Mouse (Mus musculus): Measurements from ENCODE around the gene Arpc5.
"Not testable (repeated sequence)": the region's sequence is repeated elsewhere in the genome, so short reads cannot be mapped to it uniquely, and the experiment has no call there.

Gene Arpc5

GRCm38 (mm10) chr1:152766032-152766772 lies at the start of gene Arpc5, which contains the start of gene Rgl1:
Gene Arpc5 (plus strand): TSS chr1:152766542.
Gene Rgl1 (minus strand): TSS chr1:152766351.
- peak; percentile 96 to 98 for DNase-seq

GRCm38 (mm10) chr1:152717329-152717728 lies 49.0 kb upstream of the Arpc5 start:
- no peak for DNase-seq

DNA sequence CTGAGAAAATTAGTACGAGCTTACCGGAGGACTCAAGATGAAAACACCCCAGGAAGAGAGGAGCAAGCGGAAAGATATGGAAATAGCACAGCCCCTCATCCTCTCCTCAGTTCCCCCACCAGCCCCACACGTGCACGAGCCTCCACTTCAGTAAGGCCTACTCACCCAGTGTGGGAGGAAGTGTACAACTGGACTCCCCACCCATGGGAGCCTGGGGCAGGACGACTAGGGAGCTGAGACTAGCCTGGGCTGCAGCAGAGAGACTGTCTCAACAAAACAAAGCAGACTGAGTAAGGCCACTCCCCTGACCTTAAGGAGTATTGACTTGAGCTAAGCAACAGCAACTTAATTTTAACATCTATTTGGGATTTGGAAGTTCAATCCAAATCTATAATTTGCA lies 48.1 kb upstream of the Arpc5 start:
- no peak for DNase-seq

DNA sequence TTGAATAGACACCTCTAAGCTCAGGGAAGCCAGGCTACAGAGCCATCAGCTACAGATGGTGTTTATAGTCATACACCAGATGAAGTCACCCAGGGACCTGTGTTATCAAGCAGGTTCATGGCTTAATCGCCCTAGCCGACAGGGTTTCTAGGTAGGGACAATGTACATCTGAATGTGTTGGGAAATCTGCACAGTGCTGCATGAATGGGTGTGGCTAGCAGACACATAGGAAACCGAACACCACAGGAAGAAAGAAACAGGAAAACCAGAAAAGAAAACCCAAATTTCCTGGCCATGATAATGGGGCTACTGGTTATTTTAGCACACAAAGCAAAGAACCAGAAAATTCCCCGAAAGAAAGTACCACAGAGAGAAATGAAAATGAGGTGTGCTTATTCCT lies 45.4 kb upstream of the Arpc5 start:
- no peak for DNase-seq

DNA sequence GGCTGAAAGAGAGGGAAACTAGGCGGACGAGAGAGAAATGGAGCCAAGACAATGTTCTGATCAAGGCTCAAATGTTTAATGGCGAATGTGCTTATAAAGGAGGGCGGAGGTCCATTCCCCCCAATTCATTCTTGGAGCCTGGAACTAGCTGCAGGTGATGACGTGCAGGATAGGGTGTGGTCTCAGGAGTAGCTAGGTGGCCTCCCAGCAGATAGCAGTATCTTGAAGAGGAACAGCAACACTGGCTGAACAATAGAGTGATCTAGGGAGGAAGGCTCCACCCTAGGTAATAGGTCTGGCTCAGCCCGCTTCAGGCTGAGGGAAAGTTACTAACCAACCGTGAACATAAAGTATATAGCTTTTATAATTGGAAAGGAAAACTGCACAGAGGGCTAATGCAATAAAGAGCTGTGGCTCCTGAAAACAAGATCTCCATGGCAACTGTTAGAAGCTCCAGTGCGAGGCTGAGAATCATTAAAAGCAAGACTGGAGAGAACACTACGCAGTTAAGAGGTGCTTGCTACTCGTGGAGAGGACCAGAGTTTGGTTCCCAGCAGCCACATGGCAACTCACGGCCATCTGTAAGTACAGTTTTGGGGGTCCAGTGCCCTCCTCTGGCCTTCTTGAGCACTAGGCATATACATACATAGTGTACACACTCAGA lies 44.7 kb upstream of the Arpc5 start:
- DNase-seq = no peak

DNA sequence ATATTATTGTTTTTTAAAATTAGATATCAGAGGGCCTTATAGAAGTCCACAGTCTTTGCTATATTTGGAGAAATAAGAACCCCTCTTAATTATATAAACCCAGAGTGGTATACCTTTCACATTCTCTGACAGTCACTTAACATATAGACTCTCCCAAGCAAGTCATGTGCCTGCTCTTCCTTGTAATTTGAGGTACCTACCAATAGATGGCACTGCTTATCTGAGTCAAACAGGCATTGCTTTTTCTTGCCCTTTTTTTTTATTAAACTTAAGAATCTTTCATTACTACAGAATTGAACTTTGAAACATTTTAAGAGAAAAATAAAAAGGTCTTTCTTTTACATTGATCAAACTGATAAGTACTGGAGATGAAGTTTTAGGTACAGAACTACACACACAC lies 42.1 kb upstream of the Arpc5 start:
- no peak for DNase-seq

GRCm38 (mm10) chr1:152726095-152726494 lies 40.2 kb upstream of the Arpc5 start:
- no peak for DNase-seq

DNA sequence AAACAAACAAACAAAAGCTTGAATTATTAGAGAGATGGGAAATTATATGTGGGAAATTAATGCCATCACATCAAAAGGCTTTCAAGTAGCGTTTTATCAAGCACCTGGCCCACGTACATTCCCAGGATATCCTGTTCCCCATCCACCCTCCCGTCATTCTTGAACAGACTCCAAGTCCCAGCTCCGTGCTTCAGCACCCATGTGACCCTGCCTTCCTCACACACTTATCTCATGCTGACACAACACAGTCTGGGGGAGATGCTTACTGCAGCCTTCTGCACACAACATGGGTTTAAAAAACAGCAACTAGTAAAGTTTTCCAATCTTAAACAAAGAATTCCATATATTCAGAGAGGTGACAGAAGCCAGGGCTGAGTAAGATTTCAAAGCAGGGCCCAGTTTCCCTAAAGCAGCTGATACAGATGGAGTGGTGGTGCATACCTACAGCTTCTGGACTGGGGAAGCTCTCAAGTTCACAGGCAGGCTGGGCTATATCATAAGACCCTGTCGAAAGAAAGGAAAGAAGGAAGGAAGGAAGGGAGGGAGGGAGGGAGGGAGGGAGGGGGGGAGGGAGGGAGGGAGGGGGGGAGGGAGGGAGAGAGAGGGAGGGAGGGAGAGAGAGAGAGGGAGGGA lies 38.6 kb upstream of the Arpc5 start:
- no peak for DNase-seq

DNA sequence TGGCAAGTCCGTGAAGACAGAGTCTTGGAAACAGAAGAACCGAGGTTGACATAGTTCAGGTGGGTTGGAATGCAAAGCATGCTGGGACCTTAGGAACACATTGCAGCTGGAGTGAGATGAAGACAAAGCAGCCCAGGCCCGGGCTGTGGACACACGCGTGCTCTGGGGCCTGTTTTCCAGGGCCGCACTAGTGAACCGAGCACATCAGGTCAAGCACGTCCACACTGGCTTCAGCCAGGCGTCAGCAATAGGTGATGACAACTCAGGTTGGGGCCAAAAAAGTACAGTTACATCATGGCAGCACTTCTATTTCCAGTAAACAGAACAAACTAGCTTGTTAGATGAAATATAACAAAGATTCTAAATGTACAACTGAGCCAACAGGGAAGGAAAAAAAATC lies 27.5 kb upstream of the Arpc5 start:
- no peak for DNase-seq

DNA sequence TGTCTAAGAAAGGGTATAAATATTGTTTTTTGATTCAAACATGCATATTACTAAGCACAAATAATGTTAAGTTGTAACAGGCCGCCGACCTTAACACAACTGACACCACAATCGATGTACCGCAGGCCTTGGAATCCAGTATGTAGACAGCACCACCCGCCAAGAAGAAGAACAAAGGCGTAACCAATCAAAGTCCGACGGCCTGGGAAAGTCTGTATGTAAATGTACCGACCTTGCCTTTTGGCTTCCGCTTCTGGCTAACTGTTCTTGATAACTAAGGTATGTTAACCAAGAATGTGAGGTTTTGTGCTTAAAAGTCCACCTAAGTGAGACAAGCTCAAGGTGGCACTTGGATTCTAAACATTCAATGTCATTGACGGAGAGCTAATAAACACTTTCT lies 27.0 kb upstream of the Arpc5 start:
- DNase-seq = no peak

DNA sequence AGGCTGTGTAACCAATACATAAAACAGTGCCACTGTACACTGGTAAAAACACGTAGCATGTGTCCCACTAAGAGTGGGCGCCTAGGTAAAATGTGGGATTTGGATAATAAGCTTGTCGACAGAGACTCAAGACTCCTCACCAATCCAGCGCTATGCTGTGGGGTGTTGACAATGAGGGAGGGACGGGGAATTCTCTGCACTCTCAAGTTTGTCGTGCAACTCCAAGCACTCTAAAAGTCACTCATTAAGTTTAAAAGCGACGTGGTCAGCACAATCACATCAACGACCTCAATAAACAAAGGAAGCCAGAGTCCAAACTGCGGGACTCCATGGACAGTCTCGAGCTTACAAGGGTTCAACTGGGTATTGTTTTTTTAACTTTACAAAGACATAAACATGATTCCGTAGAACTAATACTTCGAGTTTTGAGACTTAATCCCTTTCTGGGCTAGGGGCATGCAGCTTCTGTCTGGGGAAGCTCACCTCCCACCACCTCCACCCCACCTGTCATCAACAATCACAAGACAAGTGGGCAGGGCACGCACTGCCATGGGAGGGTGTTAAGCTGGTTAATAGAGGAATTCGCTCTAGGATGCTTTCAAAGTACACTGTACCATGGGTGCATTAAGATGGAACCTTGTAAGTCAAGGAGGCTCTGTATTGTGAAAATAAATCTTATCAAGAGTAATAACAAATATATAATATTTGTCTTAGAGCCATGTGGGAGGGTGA lies 23.1 kb upstream of the Arpc5 start:
- DNase-seq = no peak

GRCm38 (mm10) chr1:152746426-152746825 lies 19.9 kb upstream of the Arpc5 start:
- DNase-seq = peak; percentile 15 to 77

GRCm38 (mm10) chr1:152749276-152749675 lies 17.1 kb upstream of the Arpc5 start:
- peak in 1 of 2 experiments; percentile 14 for DNase-seq

DNA sequence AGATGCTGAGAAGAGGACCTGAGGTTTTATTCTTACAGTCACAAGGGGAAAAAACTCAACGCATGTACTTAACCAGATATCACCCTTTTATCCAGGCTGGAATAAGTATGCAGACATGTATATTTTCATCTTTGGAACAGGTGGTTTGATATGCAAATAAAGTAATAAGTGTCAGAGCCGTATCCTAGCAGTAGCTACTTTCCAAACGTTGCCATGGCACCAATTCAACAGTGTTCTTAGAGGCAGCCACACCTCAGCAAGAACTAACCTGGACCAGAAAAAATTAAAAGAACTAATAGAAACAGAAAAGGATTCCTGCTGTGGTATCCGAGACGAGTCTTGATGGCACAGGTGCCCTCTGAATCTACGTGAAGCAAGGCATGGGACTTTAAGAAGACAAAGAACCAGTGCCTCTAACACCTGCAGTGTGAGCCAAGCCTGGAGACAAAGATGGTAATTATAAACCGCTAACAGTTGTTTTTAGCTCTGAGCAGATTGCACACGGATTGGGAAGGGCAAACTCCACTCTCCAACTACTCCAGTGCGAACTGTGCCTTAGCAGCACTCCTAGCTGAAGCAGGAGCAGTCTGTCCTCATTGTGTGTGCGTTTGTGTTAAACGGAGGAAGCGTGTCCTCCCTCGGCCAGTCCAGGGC lies 15.9 kb upstream of the Arpc5 start, which contains the start of gene Apobec4:
Gene Apobec4, plus strand, starts transcription at position 240 of the 654 bp plus-strand sequence.
- DNase-seq = no peak

DNA sequence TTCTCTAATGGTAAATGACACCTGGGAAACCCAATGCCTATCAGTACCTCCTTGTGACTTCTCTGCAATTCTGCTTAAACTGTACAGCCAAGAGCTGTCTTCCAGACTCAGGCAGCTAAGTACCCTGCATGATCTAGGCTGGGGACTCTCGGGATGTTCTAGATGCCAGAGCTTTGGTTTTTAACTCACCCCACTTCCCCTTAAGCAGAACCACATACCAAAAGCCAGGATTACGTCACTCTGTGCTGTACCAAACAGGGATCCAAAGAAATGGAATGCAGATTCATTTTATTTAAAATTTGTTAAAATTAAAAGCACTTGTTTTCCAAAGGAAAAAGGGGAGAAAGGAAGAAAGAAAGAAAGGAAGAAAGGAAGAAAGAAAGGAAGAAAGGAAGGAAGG lies 4.6 kb upstream of the Arpc5 start:
- no peak for DNase-seq

GRCm38 (mm10) chr1:152766804-152767748 lies 734 bp downstream of the Arpc5 start:
- DNase-seq = no peak

DNA sequence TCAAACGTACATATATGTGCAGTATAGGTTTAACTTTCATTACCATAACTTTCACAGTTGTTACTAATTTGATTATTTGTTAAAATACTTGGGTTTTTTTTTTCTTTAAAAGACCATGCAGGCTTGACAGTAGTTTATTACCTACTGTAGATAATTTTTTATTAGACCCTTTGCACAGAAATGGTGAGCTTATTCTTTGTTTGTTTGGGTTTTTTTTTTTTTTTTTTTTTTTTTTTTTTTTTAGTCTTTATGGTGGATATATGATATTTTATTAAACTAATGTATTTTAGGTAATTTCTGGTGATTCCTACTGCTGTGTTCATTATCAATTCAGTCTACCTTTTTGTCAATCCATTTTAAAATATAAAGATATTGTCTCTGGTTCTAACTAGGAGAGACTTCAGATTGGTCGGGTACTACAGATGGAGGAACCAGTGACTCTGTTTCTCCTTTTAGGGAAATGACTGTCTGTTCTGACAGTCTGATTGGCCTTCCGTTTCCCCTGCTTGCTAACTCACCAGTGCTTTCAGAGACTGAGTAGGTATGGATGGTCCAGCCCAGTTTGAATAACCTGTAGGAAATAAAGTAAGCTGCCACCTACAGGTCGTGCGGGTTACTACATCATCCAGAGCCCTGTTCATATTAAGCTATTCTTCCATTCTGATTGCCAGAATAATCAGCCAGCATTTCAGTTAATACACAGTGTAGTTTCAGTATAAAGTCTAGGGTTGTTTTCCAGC lies 1.6 kb downstream of the Arpc5 start:
- DNase-seq = peak; percentile 62 to 83

GRCm38 (mm10) chr1:152771016-152771415 lies 4.7 kb downstream of the Arpc5 start:
- no peak for DNase-seq

DNA sequence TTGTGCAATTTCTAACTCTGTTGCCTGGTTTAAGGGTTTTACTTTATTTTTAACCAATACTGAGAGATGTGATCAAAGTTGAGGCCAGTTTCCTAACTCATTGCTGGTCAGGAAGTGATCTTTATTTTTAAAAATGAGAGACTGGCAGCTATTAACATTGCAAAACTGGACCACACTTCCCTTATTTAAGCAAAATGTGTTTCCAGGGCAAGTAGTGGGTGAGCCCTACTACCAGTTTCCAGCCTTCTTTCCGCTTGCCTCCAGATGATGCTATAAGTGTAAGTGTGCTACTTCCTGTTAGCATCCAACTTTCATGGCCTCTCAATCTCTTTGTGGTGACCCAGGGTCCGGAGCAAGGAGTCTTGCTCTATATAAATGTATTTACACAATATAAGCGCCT lies 8.3 kb downstream of the Arpc5 start:
- DNase-seq = not testable (repeated sequence)

GRCm38 (mm10) chr1:152779071-152779737 lies 12.9 kb downstream of the Arpc5 start:
- peak; percentile 49 to 77 for DNase-seq
